Mouse (Mus musculus) heart, postnatal 0 days (tissue): Measurements from ENCODE around the gene Slc25a14. TPM values are rescaled to one million over a fixed set of nuclear protein-coding genes. Genes with fewer than 3 reads are reported as not detected.
A peak's percentile ranks its signal among the peaks of the same experiment; 100 is the strongest.

Experiments
- ATAC-seq: fragments of 200-750 bp; cut with Nextera tagmentation; 2 replicates; pipeline ENCODE4 v1.8.0; 2017; ENCODE audit warnings: low read depth, moderate number of reproducible peaks, moderate library complexity; ENCODE audit not compliant: insufficient read depth
- DNase-seq: peaks from one replicate; pipeline ENCODE4 v3.0.0-alpha.2; 2016; ENCODE audit warnings: low spot score
- H3K27ac ChIP-seq: fragments of 300-500 bp; sonication (generic); 2 replicates; pipeline ENCODE4 v1.5.1; 2014; ENCODE audit warnings: low read depth, mild to moderate bottlenecking
- H3K27me3 ChIP-seq: fragments of 300-500 bp; sonication (generic); 2 replicates; pipeline ENCODE4 v1.6.1; 2014; ENCODE audit warnings: low read length, mixed read lengths; ENCODE audit not compliant: control insufficient read depth, insufficient read depth
- H3K36me3 ChIP-seq: fragments of 300-500 bp; sonication (generic); replicated peaks from 2 replicates; pipeline ENCODE4 v1.6.1; 2014; ENCODE audit warnings: low read length, mixed read lengths; ENCODE audit not compliant: control insufficient read depth, insufficient read depth
- H3K4me1 ChIP-seq: fragments of 300-500 bp; sonication (generic); 2 replicates; pipeline ENCODE4 v1.6.1; 2014; ENCODE audit warnings: antibody characterized with exemption; ENCODE audit not compliant: control insufficient read depth, insufficient read depth
- H3K4me2 ChIP-seq: fragments of 300-500 bp; sonication (generic); 2 replicates; pipeline ENCODE4 v1.6.1; 2014; ENCODE audit warnings: low read depth, mild to moderate bottlenecking, low read length, moderate library complexity
- H3K4me3 ChIP-seq: fragments of 300-500 bp; sonication (generic); 2 replicates; pipeline ENCODE4 v1.5.1; 2014; ENCODE audit warnings: low read depth, low read length
- H3K9ac ChIP-seq: fragments of 300-500 bp; sonication (generic); replicated peaks from 2 replicates; pipeline ENCODE4 v1.6.1; 2014; ENCODE audit warnings: low read depth, low read length, mixed read lengths
- H3K9me3 ChIP-seq: fragments of 300-500 bp; sonication (generic); replicated peaks from 2 replicates; pipeline ENCODE4 v1.6.1; 2016; ENCODE audit warnings: low read length; ENCODE audit not compliant: control insufficient read depth
- CTCF ChIP-seq: IDR thresholded peaks from 2 replicates; pipeline ENCODE4 v1.5.1; 2016; ENCODE audit warnings: antibody characterized with exemption, control low read depth, low read depth
- EP300 ChIP-seq: IDR thresholded peaks from 2 replicates; pipeline ENCODE4 v1.6.1; 2016; ENCODE audit warnings: antibody characterized with exemption, low read depth
- WGBS: fragments of 180-500 bp; shearing (Covaris S2); extraction: QIAGEN DNeasy Blood & Tissue Kit; methylation state at CpG from one replicate; pipeline ENCODE4 v1.1.7; 2014; 5-methylcytosine and 5-hydroxymethylcytosine counted together
- polyA plus RNA-seq: library from polyadenylated mRNA; unstranded; fragments of >200 nt; fragmentation: Nextera tagmentation; extraction: Ambion mirVana; gene quantifications from 2 replicates; pipeline ENCODE4 v1.2.1, GENCODE M21; 2015
- total RNA-seq: library from RNA; depleted of rRNA; stranded (reverse); fragments of >200 nt; gene quantifications from 2 replicates; pipeline ENCODE4 v1.2.3, GENCODE M21; 2014; ENCODE audit warnings: low replicate concordance

Slc25a14 gene
- total and polyA plus RNA-seq, 2 experiments from 2014 or later = 2.5 to 5.7 TPM

DNA sequence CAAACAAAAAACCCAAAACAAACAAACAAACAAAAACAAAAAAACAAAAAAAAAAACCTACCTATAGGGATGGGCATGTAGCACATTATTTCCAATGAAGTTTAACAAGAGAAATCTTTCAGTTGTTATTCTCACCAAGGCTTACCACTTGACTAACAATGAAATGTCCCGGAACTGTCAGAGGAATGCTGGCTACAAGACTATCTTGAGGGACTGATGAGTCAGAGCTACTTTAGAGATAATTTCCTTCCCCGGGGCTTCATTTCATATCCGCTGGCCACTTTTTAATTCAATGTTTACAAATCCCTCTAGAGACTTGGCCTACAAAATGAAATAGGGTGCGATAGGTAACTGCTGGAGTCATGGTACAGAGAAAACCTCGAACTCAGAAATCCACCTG is 26.3 kb upstream of the Slc25a14 start:
- Histone ChIP-seq H3K4me2 (no peak overlapping the region), H3K27ac (no peak overlapping the region), H3K4me1 (no peaks in the 10 kb centered on the region), H3K9me3 (no peaks in the 10 kb centered on the region), H3K36me3 (no peaks in the 10 kb centered on the region), H3K27me3 (no peaks in the 10 kb centered on the region), H3K9ac (no peak overlapping the region), H3K4me3 (no peak overlapping the region)
- ATAC-seq (no peak), DNase-seq (no peak)
- WGBS = 56% methylated on average over 5 of the region's 5 CpGs
- TF ChIP-seq EP300 (no peak), CTCF (no peak)

DNA sequence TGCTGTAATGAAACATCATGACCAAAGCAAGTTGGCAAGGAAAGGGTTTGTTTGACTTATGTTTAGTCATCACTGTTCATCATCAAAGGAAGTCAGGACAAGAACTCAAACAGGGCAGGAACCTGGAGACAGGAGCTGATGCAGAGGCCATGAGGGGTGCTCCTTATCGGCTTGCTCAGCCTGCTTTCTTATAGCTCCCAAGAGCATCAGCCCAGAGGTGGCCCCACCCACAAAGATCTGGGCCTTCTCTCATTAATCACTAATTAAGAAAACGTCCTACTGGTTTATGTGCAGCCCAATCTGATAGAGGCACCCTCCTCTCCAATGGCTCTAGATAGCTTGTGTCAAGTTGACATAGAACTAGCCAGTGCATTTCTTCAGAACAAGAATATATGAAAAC is 18.3 kb upstream of the Slc25a14 start:
- ATAC-seq = no peak
- WGBS = 44% methylated on average over 2 of the region's 2 CpGs

DNA sequence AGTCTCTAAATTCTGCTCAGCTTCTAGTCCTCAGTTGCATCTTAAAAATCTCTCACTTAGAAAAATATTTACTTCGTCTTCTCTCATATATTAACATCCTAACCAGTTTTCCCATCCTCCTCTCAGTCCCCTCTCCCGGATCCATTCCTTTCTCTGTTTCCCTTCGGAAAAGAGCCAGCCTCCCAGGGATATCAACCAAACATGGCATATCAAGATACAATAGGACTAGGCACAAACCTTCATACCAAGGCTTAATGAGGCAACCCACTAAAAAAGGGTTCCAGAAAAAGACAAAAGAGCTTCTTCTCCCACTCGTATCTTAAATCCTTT is 199 bp upstream of the Slc25a14 start:
- 19% methylated on average over 4 of the region's 4 CpGs for WGBS
- peak overlapping the region; percentile 69 for H3K4me2 ChIP-seq
- no peaks in the 10 kb centered on the region for H3K27me3 ChIP-seq
- peak overlapping the region; percentile 30 for H3K27ac ChIP-seq
- no peaks in the 10 kb centered on the region for H3K36me3 ChIP-seq
- no peak for DNase-seq
- H3K9ac ChIP-seq = no peak overlapping the region
- no peak for TF ChIP-seq CTCF
- no peak for TF ChIP-seq EP300
- H3K4me3 ChIP-seq = peak overlapping the region; percentile 73
- ATAC-seq = no peak
- no peaks in the 10 kb centered on the region for H3K4me1 ChIP-seq
- no peaks in the 10 kb centered on the region for H3K9me3 ChIP-seq

More for the DNA sequence above, 18.3 kb upstream of the Slc25a14 start:
- Histone ChIP-seq H3K4me3 (no peak overlapping the region), H3K9me3 (no peaks in the 10 kb centered on the region), H3K27me3 (no peaks in the 10 kb centered on the region), H3K27ac (no peak overlapping the region), H3K4me1 (no peaks in the 10 kb centered on the region), H3K9ac (no peak overlapping the region), H3K36me3 (no peaks in the 10 kb centered on the region), H3K4me2 (no peak overlapping the region)
- DNase-seq = no peak
- TF ChIP-seq EP300 (no peak), CTCF (no peak)

DNA sequence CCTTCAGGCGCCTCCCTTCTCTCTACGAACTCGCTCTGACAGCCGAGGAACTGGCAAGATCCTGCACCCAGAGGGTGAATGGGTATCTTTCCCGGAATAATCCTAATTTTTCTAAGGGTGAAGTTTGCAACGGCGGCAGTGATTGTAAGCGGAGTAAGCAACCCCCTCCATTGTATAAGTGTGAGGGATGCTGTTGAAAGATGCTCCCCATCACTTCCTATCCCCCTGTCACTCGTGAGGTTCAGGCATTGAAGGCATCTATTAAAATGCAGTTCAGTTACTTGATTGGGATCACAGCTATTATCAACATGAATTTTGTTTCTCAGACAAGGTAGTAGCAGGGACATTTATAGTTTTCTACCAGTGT is 824 bp downstream of the Slc25a14 start:
- H3K4me2 ChIP-seq = peak overlapping the region; percentile 69
- no peaks in the 10 kb centered on the region for H3K27me3 ChIP-seq
- ATAC-seq (no peak), DNase-seq (no peak)
- TF ChIP-seq CTCF (no peak), EP300 (no peak)
- WGBS = 13% methylated on average over 9 of the region's 9 CpGs
- no peaks in the 10 kb centered on the region for H3K36me3 ChIP-seq
- H3K27ac ChIP-seq = no peak overlapping the region
- H3K9ac ChIP-seq = peak overlapping the region; percentile 54
- H3K4me3 ChIP-seq = peak overlapping the region; percentile 73
- H3K9me3 ChIP-seq = no peaks in the 10 kb centered on the region
- H3K4me1 ChIP-seq = no peaks in the 10 kb centered on the region

DNA sequence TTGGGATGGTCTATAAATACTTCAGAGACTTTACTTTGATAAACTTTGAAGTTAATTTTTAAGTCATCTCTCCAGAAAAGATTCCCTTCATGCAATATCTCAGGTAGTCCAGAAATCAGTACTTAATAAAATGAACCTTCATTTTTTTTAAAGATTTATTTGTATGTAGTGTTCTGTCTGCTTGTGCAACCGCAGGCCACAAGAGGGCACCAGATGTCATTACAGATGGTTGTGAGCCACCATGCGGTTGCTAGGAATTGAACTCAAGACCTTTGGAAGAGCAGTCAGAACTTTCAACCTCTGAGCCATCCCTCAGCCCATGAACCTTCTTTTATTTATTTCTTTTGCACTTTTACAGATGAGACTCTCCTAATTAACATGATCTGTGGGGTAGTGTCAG is 13.8 kb downstream of the Slc25a14 start:
- Histone ChIP-seq H3K4me3 (no peak overlapping the region), H3K9me3 (no peaks in the 10 kb centered on the region), H3K9ac (no peak overlapping the region), H3K4me1 (no peaks in the 10 kb centered on the region), H3K27me3 (no peaks in the 10 kb centered on the region), H3K36me3 (no peaks in the 10 kb centered on the region), H3K4me2 (no peak overlapping the region), H3K27ac (no peak overlapping the region)
- TF ChIP-seq EP300 (no peak), CTCF (no peak)
- ATAC-seq (no peak), DNase-seq (no peak)
- WGBS = 65% methylated on average over 2 of the region's 2 CpGs

DNA sequence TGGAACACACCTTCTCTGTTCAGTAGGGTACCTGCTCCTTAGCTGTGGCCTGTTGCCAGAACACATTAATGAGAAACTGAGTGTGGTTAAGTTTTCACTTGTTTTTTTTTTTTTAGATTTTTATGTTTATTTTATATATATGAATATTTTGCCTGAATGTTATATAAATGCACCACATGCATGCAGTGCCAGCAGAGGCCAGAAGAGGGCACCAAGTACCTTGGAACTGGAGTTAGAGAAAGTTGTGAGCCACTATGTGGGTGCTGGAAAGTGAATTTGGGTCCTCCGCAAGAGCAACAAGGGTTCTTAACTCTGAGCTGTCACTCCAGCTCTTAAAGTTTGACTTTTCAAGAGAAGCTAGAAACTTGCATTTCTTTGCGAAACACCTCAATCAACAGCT is 20.9 kb downstream of the Slc25a14 start:
- 94% methylated on average over 2 of the region's 2 CpGs for WGBS
- TF ChIP-seq CTCF = peak; percentile 49
- TF ChIP-seq EP300 = no peak
- no peak overlapping the region for H3K9ac ChIP-seq
- DNase-seq (no peak), ATAC-seq (no peak)
- no peak overlapping the region for H3K27ac ChIP-seq
- no peaks in the 10 kb centered on the region for H3K27me3 ChIP-seq
- H3K4me1 ChIP-seq = no peaks in the 10 kb centered on the region
- H3K36me3 ChIP-seq = no peaks in the 10 kb centered on the region
- no peak overlapping the region for H3K4me3 ChIP-seq
- H3K4me2 ChIP-seq = no peak overlapping the region
- H3K9me3 ChIP-seq = no peaks in the 10 kb centered on the region
